Mouse (Mus musculus) liver, adult 2 months (tissue): ENCODE measurements around the gene Gab1. TPM values are rescaled to one million over a fixed set of nuclear protein-coding genes. Genes with fewer than 3 reads are reported as not detected.

Experiments
- DNase-seq: peaks from one replicate; pipeline ENCODE4 v3.0.0-alpha.2; 2011; ENCODE audit warnings: low read depth, low spot score; ENCODE audit errors: extremely low read depth
- H3K27ac ChIP-seq: fragments of 200-500 bp; replicated peaks from 2 replicates; pipeline ENCODE4 v1.5.1; 2012; ENCODE audit warnings: low read depth, mild to moderate bottlenecking, control low read depth, inconsistent platforms, low read length; ENCODE audit not compliant: insufficient read depth
- H3K27me3 ChIP-seq: fragments of 200-500 bp; 2 replicates; pipeline ENCODE4 v1.6.1; 2012; ENCODE audit warnings: mild to moderate bottlenecking, moderate library complexity, low read length, inconsistent platforms; ENCODE audit not compliant: control insufficient read depth, insufficient read depth
- H3K36me3 ChIP-seq: fragments of 200-500 bp; 2 replicates; pipeline ENCODE4 v1.6.1; 2012; ENCODE audit warnings: low read length, inconsistent platforms; ENCODE audit not compliant: control insufficient read depth, insufficient read depth
- H3K4me1 ChIP-seq: fragments of 200-500 bp; 2 replicates; pipeline ENCODE4 v1.6.1; 2011; ENCODE audit warnings: low read length; ENCODE audit not compliant: control insufficient read depth, insufficient read depth
- H3K4me3 ChIP-seq: fragments of 200-500 bp; 2 replicates; pipeline ENCODE4 v1.5.1; 2011; ENCODE audit warnings: low read depth, mild to moderate bottlenecking, control low read depth, low read length, moderate library complexity; ENCODE audit not compliant: insufficient read depth
- H3K79me2 ChIP-seq: fragments of 200-500 bp; 2 replicates; pipeline ENCODE4 v1.6.1; 2012; ENCODE audit warnings: inconsistent platforms, mild to moderate bottlenecking, low read length, moderate library complexity; ENCODE audit not compliant: control insufficient read depth, insufficient read depth
- H3K9ac ChIP-seq: fragments of 200-500 bp; 2 replicates; pipeline ENCODE4 v1.6.1; 2012; ENCODE audit warnings: low read depth, mild to moderate bottlenecking, control low read depth, inconsistent platforms, low read length
- CTCF ChIP-seq: fragments of 200-500 bp; IDR thresholded peaks from 2 replicates; pipeline ENCODE4 v1.5.1; 2011; ENCODE audit warnings: low read depth, low read length, control low read depth
- POLR2A ChIP-seq: fragments of 200-500 bp; IDR thresholded peaks from 2 replicates; pipeline ENCODE4 v1.6.1; 2011; ENCODE audit warnings: low read length, control low read depth; ENCODE audit not compliant: insufficient read depth; ENCODE audit errors: extremely low read depth
- WGBS: fragments of 180-500 bp; shearing (Covaris S2); methylation state at CpG from one replicate; pipeline ENCODE4 v1.1.7; 2018; 5-methylcytosine and 5-hydroxymethylcytosine counted together
- polyA plus RNA-seq: library from polyadenylated mRNA; depleted of rRNA; stranded (reverse); fragments of >200 nt; gene quantifications from 2 replicates; pipeline ENCODE4 v1.2.3, GENCODE M21; 2012
- total RNA-seq: library from RNA; depleted of rRNA; stranded (reverse); fragments of >200 nt; gene quantifications from 2 replicates; pipeline ENCODE4 v1.2.3, GENCODE M21; 2014

The Gab1 gene
- total and polyA plus RNA-seq, 2 experiments: 5.1 to 5.8 TPM

DNA sequence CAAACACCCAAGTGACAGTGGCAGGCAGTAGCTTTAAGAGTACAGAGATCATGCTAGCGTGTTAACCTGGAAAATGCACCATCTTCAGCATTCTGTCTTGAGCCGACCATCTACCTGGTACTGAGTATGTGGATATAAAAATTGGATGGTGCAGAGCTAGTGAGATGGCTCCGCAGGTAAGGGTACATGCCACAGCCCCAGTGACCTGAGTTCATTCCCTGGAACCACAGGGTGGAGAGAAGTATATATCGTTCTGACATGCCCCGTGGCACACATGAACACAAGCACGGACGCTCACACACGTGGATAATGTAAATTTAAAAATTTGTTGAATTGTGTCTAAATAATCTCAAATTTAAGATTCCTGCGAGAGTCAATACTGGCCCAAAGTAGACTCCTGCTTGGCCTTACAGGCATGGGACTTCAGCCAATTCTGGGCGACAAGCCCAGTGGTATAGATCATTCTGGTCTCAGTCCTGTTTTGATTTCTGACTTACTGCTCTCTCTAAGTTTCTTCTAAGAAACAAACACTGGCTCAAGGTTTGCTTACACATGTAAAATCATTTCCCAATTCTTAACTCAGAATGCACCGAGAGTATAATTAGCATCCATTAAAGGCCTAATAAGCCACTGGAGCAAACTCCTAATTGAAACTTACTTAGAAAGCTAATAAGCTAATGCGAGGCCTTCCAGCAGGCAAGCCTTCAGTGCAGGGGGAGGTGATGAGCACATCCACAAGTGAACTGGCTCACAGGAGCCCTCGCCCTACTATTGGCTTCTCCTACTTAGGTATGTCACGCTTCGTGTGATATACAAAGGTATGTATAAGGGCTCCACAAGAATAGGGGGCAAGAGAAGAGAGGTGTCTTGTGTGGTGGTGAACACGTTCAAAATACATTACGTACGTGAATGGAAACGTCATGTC lies 85.5 kb downstream of the Gab1 start:
- Histone ChIP-seq H3K27me3 (no peaks in the 10 kb centered on the region), H3K36me3 (peaks cover 7% of the 10 kb centered on the region; the same call in 1 of the 2 replicates), H3K4me3 (no peak overlapping the region), H3K9ac (no peak overlapping the region), H3K4me1 (peaks cover 5% of the 10 kb centered on the region; the same call in 1 of the 2 replicates), H3K79me2 (peaks cover 18% of the 10 kb centered on the region; the same call in 1 of the 2 replicates), H3K27ac (no peak overlapping the region)
- 81% methylated on average over 19 of the region's 19 CpGs for WGBS
- DNase-seq: peak; percentile 29
- TF ChIP-seq CTCF: no peak
- no peak for TF ChIP-seq POLR2A

DNA sequence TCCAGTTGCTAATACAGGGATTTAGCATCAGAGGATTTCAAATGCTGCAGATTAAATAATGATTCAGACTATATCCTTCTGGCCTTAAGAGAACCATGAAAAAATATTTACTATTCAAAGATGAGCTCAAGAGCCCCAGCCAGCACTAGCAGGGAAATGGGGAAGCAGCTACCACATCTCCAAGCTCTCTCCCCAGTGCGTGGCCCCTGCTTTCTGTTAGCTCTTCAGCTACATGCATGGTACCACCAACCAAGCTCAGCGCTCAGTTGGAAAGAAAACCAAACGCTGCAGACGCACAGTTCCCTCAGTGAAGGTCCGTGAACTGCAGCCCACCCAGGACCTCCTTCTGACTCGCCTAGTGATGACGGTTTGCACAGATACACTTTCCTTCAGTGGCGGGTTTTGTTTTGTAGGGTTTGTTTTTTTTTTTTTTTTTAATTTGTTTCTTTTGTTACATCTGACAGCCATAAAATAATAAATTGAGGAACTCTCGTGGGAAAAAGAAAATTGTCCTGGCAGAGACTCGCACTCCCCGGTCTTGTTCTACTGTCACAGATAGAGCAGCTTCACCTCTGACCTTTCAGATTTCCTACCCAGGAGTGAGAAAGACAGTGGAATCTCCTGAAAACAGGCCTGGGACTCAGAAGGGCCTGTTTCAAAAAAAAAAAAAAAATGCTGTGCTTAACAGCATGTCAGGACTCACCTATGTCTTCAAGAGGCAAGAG lies 86.4 kb downstream of the Gab1 start:
- DNase-seq: no peak
- Histone ChIP-seq H3K36me3 (peaks cover 7% of the 10 kb centered on the region; the same call in 1 of the 2 replicates), H3K79me2 (peaks cover 17% of the 10 kb centered on the region; the same call in 1 of the 2 replicates), H3K4me3 (no peak overlapping the region), H3K27ac (no peak overlapping the region), H3K4me1 (peaks cover 5% of the 10 kb centered on the region; the same call in 1 of the 2 replicates), H3K9ac (no peak overlapping the region), H3K27me3 (no peaks in the 10 kb centered on the region)
- TF ChIP-seq CTCF (no peak), POLR2A (no peak)
- WGBS: 79% methylated on average over 11 of the region's 11 CpGs

DNA sequence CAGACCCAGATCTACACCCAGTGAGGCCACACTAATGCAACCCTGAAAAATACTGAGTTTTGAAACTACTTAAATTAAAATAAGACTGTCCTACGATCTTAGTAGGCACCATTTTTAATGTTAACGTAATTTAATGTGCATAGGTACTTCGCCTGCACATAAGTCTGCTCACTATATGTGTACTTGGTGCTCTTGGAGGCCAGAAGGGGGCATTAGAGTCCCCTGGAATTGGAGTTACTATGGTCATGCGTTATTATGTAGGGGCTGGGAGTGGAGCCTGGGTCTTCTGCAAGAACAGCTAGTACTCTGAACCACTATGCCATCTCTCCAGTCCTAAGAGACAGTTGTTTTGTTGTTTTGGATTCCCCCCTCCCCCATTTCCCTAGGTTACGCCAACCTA lies 88.1 kb downstream of the Gab1 start:
- peaks cover 18% of the 10 kb centered on the region; the same call in 1 of the 2 replicates for H3K36me3 ChIP-seq
- peaks cover 14% of the 10 kb centered on the region; the same call in 1 of the 2 replicates for H3K79me2 ChIP-seq
- no peak overlapping the region for H3K27ac ChIP-seq
- no peak overlapping the region for H3K4me3 ChIP-seq
- TF ChIP-seq CTCF (no peak), POLR2A (no peak)
- peaks cover 5% of the 10 kb centered on the region; the same call in 1 of the 2 replicates for H3K4me1 ChIP-seq
- no peaks in the 10 kb centered on the region for H3K27me3 ChIP-seq
- no peak for DNase-seq
- no peak overlapping the region for H3K9ac ChIP-seq
- 90% methylated on average over 5 of the region's 5 CpGs for WGBS

DNA sequence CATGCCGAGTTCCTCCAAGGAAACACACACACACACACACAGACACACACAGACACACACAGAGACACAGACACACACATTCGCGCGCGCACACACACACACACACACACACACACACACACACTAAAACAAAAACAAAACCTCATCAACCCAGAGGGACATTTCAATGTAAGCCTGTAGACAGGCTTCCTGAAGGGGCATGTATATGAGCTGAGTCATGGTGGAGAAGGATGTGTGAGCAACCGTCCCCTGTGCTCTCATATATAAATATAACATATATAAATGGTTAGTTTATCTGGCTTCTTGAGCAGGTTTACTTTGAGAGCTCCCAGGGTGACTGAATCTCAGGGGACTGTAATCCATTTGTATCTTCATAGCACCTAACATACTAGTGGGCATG lies 91.0 kb downstream of the Gab1 start:
- DNase-seq: no peak
- WGBS: 87% methylated on average over 6 of the region's 6 CpGs
- TF ChIP-seq POLR2A (no peak), CTCF (no peak)
- H3K4me3 ChIP-seq: no peak overlapping the region
- no peaks in the 10 kb centered on the region for H3K4me1 ChIP-seq
- no peak overlapping the region for H3K9ac ChIP-seq
- H3K27me3 ChIP-seq: no peaks in the 10 kb centered on the region
- peaks cover 8% of the 10 kb centered on the region; the same call in 1 of the 2 replicates for H3K79me2 ChIP-seq
- peaks cover 26% of the 10 kb centered on the region; the same call in 1 of the 2 replicates for H3K36me3 ChIP-seq
- H3K27ac ChIP-seq: no peak overlapping the region

- H3K79me2 ChIP-seq: no peaks in the 10 kb centered on the region
- no peaks in the 10 kb centered on the region for H3K4me1 ChIP-seq
- DNase-seq: no peak
- no peak overlapping the region for H3K27ac ChIP-seq
- H3K36me3 ChIP-seq: peaks cover 31% of the 10 kb centered on the region; the same call in 1 of the 2 replicates
- H3K27me3 ChIP-seq: no peaks in the 10 kb centered on the region
- no peak overlapping the region for H3K9ac ChIP-seq
- 80% methylated on average over 9 of the region's 9 CpGs for WGBS
- no peak overlapping the region for H3K4me3 ChIP-seq
- TF ChIP-seq POLR2A (no peak), CTCF (no peak)
Observed at GRCm38 (mm10) chr8:80784559-80784958, 95.8 kb downstream of the Gab1 start.
